Mouse (Mus musculus) G1E (cell line): Measurements from ENCODE around the gene C4b. TPM values are rescaled to one million over a fixed set of nuclear protein-coding genes. Genes with fewer than 3 reads are reported as not detected.
"Not testable (repeated sequence)": the region's sequence is repeated elsewhere in the genome, so short reads cannot be mapped to it uniquely, and the experiment has no call there.

ENCODE experiments used
- ATAC-seq: 2 replicates; pipeline ENCODE4 v1.8.0; 2016; ENCODE audit warnings: mild to moderate bottlenecking; ENCODE audit not compliant: insufficient number of reproducible peaks, poor library complexity, low FRiP score, severe bottlenecking; ENCODE audit errors: extremely low read depth
- DNase-seq: peaks from one replicate; pipeline ENCODE4 v3.0.0; 2012; ENCODE audit warnings: low spot score
- H3K27me3 ChIP-seq: 2 replicates; pipeline ENCODE4 v1.6.1; 2012; ENCODE audit warnings: mild to moderate bottlenecking, low read length, inconsistent platforms; ENCODE audit not compliant: insufficient read depth
- H3K36me3 ChIP-seq: replicated peaks from 2 replicates; pipeline ENCODE3; 2012; ENCODE audit warnings: mild to moderate bottlenecking, inconsistent platforms
- H3K4me1 ChIP-seq: 2 replicates; pipeline ENCODE4 v1.6.1; 2012; ENCODE audit warnings: low read depth, low read length, inconsistent platforms, mixed read lengths; ENCODE audit not compliant: insufficient read depth
- H3K4me3 ChIP-seq: 2 replicates; pipeline ENCODE4 v1.5.1; 2012; ENCODE audit warnings: low read depth, mild to moderate bottlenecking, inconsistent platforms, low read length, moderate library complexity, mixed read lengths
- H3K9me3 ChIP-seq: replicated peaks from 2 replicates; pipeline ENCODE4 v1.6.1; 2012; ENCODE audit warnings: inconsistent platforms
- CTCF ChIP-seq: IDR thresholded peaks from 2 replicates; pipeline ENCODE4 v1.5.1; 2012; ENCODE audit warnings: low read depth, low read length, inconsistent platforms, mixed read lengths
- GATA1 ChIP-seq: IDR thresholded peaks from 2 replicates; pipeline ENCODE4 v1.6.1; 2012; ENCODE audit warnings: borderline replicate concordance, low read length, inconsistent platforms, mixed read lengths
- GATA2 ChIP-seq: IDR thresholded peaks from 2 replicates; pipeline ENCODE4 v1.6.1; 2012; ENCODE audit warnings: low read depth, low read length, inconsistent platforms, borderline replicate concordance
- POLR2AphosphoS5 ChIP-seq: IDR thresholded peaks from 2 replicates; pipeline ENCODE4 v1.6.1; 2012; ENCODE audit warnings: low read depth, low read length, inconsistent platforms; ENCODE audit not compliant: insufficient replicate concordance
- TAL1 ChIP-seq: conservative IDR thresholded peaks from 2 replicates; pipeline ENCODE4 v1.6.1; 2012; ENCODE audit warnings: low read depth, low read length, inconsistent platforms, mixed read lengths
- polyA plus RNA-seq: library from polyadenylated mRNA; stranded (reverse); fragments of >175 nt; gene quantifications from 2 replicates; pipeline ENCODE4 v1.2.3, GENCODE M21; 2012
- total RNA-seq, 2 experiments: library from RNA; stranded (forward) in 1 of 2; stranded (reverse) in 1 of 2; fragments of 200-1000 nt in 1 of 2; fragments of >200 nt in 1 of 2; fragmentation: Nextera tagmentation in 1 of 2; gene quantifications; 2 replicates each; pipeline ENCODE4 v1.2.3; 2014 to 2017

Gene C4b
- total RNA-seq (2014; fragmentation: Nextera tagmentation) (not detected in 2 replicates), total RNA-seq (2017) (0.33 TPM in 1 of 2 replicates, not detected in the other), polyA plus RNA-seq (not detected in 2 replicates)

GRCm38 (mm10) chr17:34743719-34744118, at the start of gene C4b:
Gene C4b (minus strand): TSS chr17:34743882.
- ATAC-seq, result no peak
- no peak for TF ChIP-seq CTCF
- peaks cover 4% of the 10 kb centered on the region for H3K4me1 ChIP-seq
- H3K4me3 ChIP-seq, result no peak within 1 kb of the TSS
- H3K36me3 ChIP-seq, result no peaks in the 10 kb centered on the region
- DNase-seq, result no peak
- H3K9me3 ChIP-seq, result 0 out of 2 replicates have a peak, but pooled peaks cover 2% of the 10 kb centered on the region
- H3K27me3 ChIP-seq, result no peaks in the 10 kb centered on the region

GRCm38 (mm10) chr17:34777680-34778325, 34.1 kb upstream of the C4b start:
- H3K27me3 ChIP-seq, result peaks cover 10% of the 10 kb centered on the region; the same call in 1 of the 2 replicates
- no peak for TF ChIP-seq TAL1
- TF ChIP-seq GATA2, result no peak
- TF ChIP-seq POLR2AphosphoS5, result no peak
- no peak for TF ChIP-seq CTCF
- no peak for TF ChIP-seq GATA1
- ATAC-seq, result no peak
- no peak overlapping the region for H3K4me3 ChIP-seq
- no peaks in the 10 kb centered on the region for H3K36me3 ChIP-seq
- DNase-seq, result no peak
- no peaks in the 10 kb centered on the region for H3K4me1 ChIP-seq
- no peaks in the 10 kb centered on the region for H3K9me3 ChIP-seq

- Histone ChIP-seq H3K27me3 (no peaks in the 10 kb centered on the region), H3K4me3 (no peak overlapping the region), H3K4me1 (no peaks in the 10 kb centered on the region), H3K36me3 (no peaks in the 10 kb centered on the region), H3K9me3 (no peaks in the 10 kb centered on the region)
- no peak for ATAC-seq
- no peak for DNase-seq
- TF ChIP-seq POLR2AphosphoS5, result no peak
- no peak for TF ChIP-seq CTCF
- TF ChIP-seq GATA2, result no peak
- no peak for TF ChIP-seq GATA1
- TF ChIP-seq TAL1, result no peak
Observed at GRCm38 (mm10) chr17:34761471-34761870, 17.8 kb upstream of the C4b start.

- no peak for DNase-seq
- H3K4me3 ChIP-seq, result no peak overlapping the region
Observed at GRCm38 (mm10) chr17:34746531-34746930, 2.8 kb upstream of the C4b start.

GRCm38 (mm10) chr17:34745166-34745565, 1.5 kb upstream of the C4b start:
- H3K9me3 ChIP-seq, ATAC-seq, H3K36me3 ChIP-seq, DNase-seq, H3K4me3 ChIP-seq, H3K27me3 ChIP-seq, H3K4me1 ChIP-seq: not testable (repeated sequence)

More at GRCm38 (mm10) chr17:34746531-34746930, 2.8 kb upstream of the C4b start:
- Histone ChIP-seq H3K36me3 (no peaks in the 10 kb centered on the region), H3K4me1 (peaks cover 4% of the 10 kb centered on the region), H3K9me3 (0 out of 2 replicates have a peak, but pooled peaks cover 2% of the 10 kb centered on the region), H3K27me3 (no peaks in the 10 kb centered on the region)
- no peak for ATAC-seq
- TF ChIP-seq GATA1 (no peak), CTCF (no peak), GATA2 (no peak), TAL1 (no peak), POLR2AphosphoS5 (no peak)

GRCm38 (mm10) chr17:34744611-34745010, 929 bp upstream of the C4b start:
- not testable (repeated sequence) for H3K4me3 ChIP-seq, H3K36me3 ChIP-seq, H3K27me3 ChIP-seq, H3K4me1 ChIP-seq, ATAC-seq, H3K9me3 ChIP-seq, DNase-seq

- TF ChIP-seq POLR2AphosphoS5, result no peak
- no peak for TF ChIP-seq TAL1
- no peak for TF ChIP-seq CTCF
- no peak for TF ChIP-seq GATA1
- TF ChIP-seq GATA2, result no peak
- ATAC-seq, result no peak
- DNase-seq, result no peak
Observed at GRCm38 (mm10) chr17:34744206-34744605, 524 bp upstream of the C4b start.

More at GRCm38 (mm10) chr17:34744206-34744605, 524 bp upstream of the C4b start:
- Histone ChIP-seq H3K9me3 (0 out of 2 replicates have a peak, but pooled peaks cover 2% of the 10 kb centered on the region), H3K4me3 (no peak overlapping the region), H3K4me1 (peaks cover 4% of the 10 kb centered on the region), H3K36me3 (no peaks in the 10 kb centered on the region), H3K27me3 (no peaks in the 10 kb centered on the region)
